Mouse (Mus musculus) erythroblast, embryonic 14.5 days (primary cell): ENCODE data around the gene Maats1. TPM values are rescaled to one million over a fixed set of nuclear protein-coding genes. Genes with fewer than 3 reads are reported as not detected.

ENCODE experiments used
- H3K27me3 ChIP-seq: 2 replicates; pipeline ENCODE4 v1.6.1; 2012; ENCODE audit warnings: inconsistent platforms; ENCODE audit not compliant: control insufficient read depth
- H3K36me3 ChIP-seq: 2 replicates; pipeline ENCODE4 v1.6.1; 2012; ENCODE audit warnings: mild to moderate bottlenecking, inconsistent platforms; ENCODE audit not compliant: control insufficient read depth
- H3K4me1 ChIP-seq: 2 replicates; pipeline ENCODE4 v1.6.1; 2012; ENCODE audit warnings: inconsistent platforms; ENCODE audit not compliant: control insufficient read depth
- H3K4me3 ChIP-seq: replicated peaks from 2 replicates; pipeline ENCODE3; 2012; ENCODE audit warnings: moderate library complexity, mild to moderate bottlenecking, inconsistent platforms
- H3K9me3 ChIP-seq: 2 replicates; pipeline ENCODE4 v1.6.1; 2012; ENCODE audit warnings: low read length, inconsistent platforms, mixed read lengths; ENCODE audit not compliant: control insufficient read depth
- GATA1 ChIP-seq: IDR thresholded peaks from 2 replicates; pipeline ENCODE4 v1.6.1; 2012; ENCODE audit warnings: low read length, inconsistent platforms, mixed read lengths
- TAL1 ChIP-seq: IDR thresholded peaks from 3 replicates; pipeline ENCODE4 v1.6.1; 2012; ENCODE audit warnings: low read length, inconsistent platforms, mixed read lengths
- polyA plus RNA-seq: library from polyadenylated mRNA; stranded (reverse); fragments of >175 nt; gene quantifications from 2 replicates; pipeline ENCODE4 v1.2.3, GENCODE M21; 2012

Maats1 gene
- polyA plus RNA-seq, 1 experiment: not detected

GRCm38 (mm10) chr16:38294685-38295348 lies 47.1 kb downstream of the Maats1 start, which contains the start of gene Nr1i2:
TSS of gene Nr1i2 (minus strand) at chr16:38294824.
- TF ChIP-seq TAL1 (no peak), GATA1 (no peak)
- no peaks in the 10 kb centered on the region for H3K9me3 ChIP-seq
- peak within 1 kb of the TSS; percentile 54 for H3K4me3 ChIP-seq
- no peaks in the 10 kb centered on the region for H3K4me1 ChIP-seq
- no peaks in the 10 kb centered on the region for H3K36me3 ChIP-seq
- no peaks in the 10 kb centered on the region for H3K27me3 ChIP-seq

GRCm38 (mm10) chr16:38290151-38290550 lies 51.8 kb downstream of the Maats1 start:
- H3K4me3 ChIP-seq: no peak overlapping the region
- no peak for TF ChIP-seq TAL1
- TF ChIP-seq GATA1: no peak
- no peaks in the 10 kb centered on the region for H3K4me1 ChIP-seq
- no peaks in the 10 kb centered on the region for H3K9me3 ChIP-seq
- no peaks in the 10 kb centered on the region for H3K27me3 ChIP-seq
- no peaks in the 10 kb centered on the region; the same call in 1 of the 2 replicates for H3K36me3 ChIP-seq

GRCm38 (mm10) chr16:38288851-38289250 lies 53.1 kb downstream of the Maats1 start:
- Histone ChIP-seq H3K4me1 (no peaks in the 10 kb centered on the region), H3K27me3 (no peaks in the 10 kb centered on the region), H3K9me3 (no peaks in the 10 kb centered on the region), H3K4me3 (no peak overlapping the region), H3K36me3 (no peaks in the 10 kb centered on the region; the same call in 1 of the 2 replicates)
- no peak for TF ChIP-seq TAL1
- TF ChIP-seq GATA1: no peak

GRCm38 (mm10) chr16:38287762-38288161 lies 54.2 kb downstream of the Maats1 start:
- no peaks in the 10 kb centered on the region for H3K27me3 ChIP-seq

GRCm38 (mm10) chr16:38287357-38287756 lies 54.6 kb downstream of the Maats1 start:
- H3K9me3 ChIP-seq: no peaks in the 10 kb centered on the region
- H3K36me3 ChIP-seq: no peaks in the 10 kb centered on the region; the same call in 1 of the 2 replicates
- TF ChIP-seq TAL1 (no peak), GATA1 (no peak)
- no peaks in the 10 kb centered on the region for H3K4me1 ChIP-seq
- H3K27me3 ChIP-seq: no peaks in the 10 kb centered on the region
- no peak overlapping the region for H3K4me3 ChIP-seq

More at GRCm38 (mm10) chr16:38287762-38288161, 54.2 kb downstream of the Maats1 start:
- no peaks in the 10 kb centered on the region; the same call in 1 of the 2 replicates for H3K36me3 ChIP-seq
- TF ChIP-seq GATA1 (no peak), TAL1 (no peak)
- H3K9me3 ChIP-seq: no peaks in the 10 kb centered on the region
- no peak overlapping the region for H3K4me3 ChIP-seq
- no peaks in the 10 kb centered on the region for H3K4me1 ChIP-seq

- H3K4me3 ChIP-seq: no peak overlapping the region
- TF ChIP-seq TAL1 (no peak), GATA1 (no peak)
- no peaks in the 10 kb centered on the region; the same call in 1 of the 2 replicates for H3K36me3 ChIP-seq
- no peaks in the 10 kb centered on the region for H3K4me1 ChIP-seq
- no peaks in the 10 kb centered on the region for H3K27me3 ChIP-seq
- H3K9me3 ChIP-seq: no peaks in the 10 kb centered on the region
Measured at GRCm38 (mm10) chr16:38286541-38286940, 55.4 kb downstream of the Maats1 start.

GRCm38 (mm10) chr16:38285801-38286200 lies 56.1 kb downstream of the Maats1 start:
- no peaks in the 10 kb centered on the region for H3K9me3 ChIP-seq
- H3K4me1 ChIP-seq: no peaks in the 10 kb centered on the region
- H3K36me3 ChIP-seq: no peaks in the 10 kb centered on the region; the same call in 1 of the 2 replicates
- H3K27me3 ChIP-seq: no peaks in the 10 kb centered on the region
- TF ChIP-seq GATA1: no peak
- no peak for TF ChIP-seq TAL1
- no peak overlapping the region for H3K4me3 ChIP-seq

- TF ChIP-seq TAL1: no peak
- TF ChIP-seq GATA1: no peak
- no peaks in the 10 kb centered on the region; the same call in 1 of the 2 replicates for H3K36me3 ChIP-seq
- H3K4me3 ChIP-seq: no peak overlapping the region
- no peaks in the 10 kb centered on the region for H3K27me3 ChIP-seq
- no peaks in the 10 kb centered on the region for H3K4me1 ChIP-seq
- H3K9me3 ChIP-seq: no peaks in the 10 kb centered on the region
Measured at GRCm38 (mm10) chr16:38283300-38283699, 58.6 kb downstream of the Maats1 start.

GRCm38 (mm10) chr16:38282559-38283160 lies 59.3 kb downstream of the Maats1 start:
- Histone ChIP-seq H3K27me3 (no peaks in the 10 kb centered on the region), H3K4me3 (no peak overlapping the region)
- no peak for TF ChIP-seq TAL1
- TF ChIP-seq GATA1: no peak

More at GRCm38 (mm10) chr16:38282559-38283160, 59.3 kb downstream of the Maats1 start:
- Histone ChIP-seq H3K9me3 (no peaks in the 10 kb centered on the region), H3K36me3 (no peaks in the 10 kb centered on the region; the same call in 1 of the 2 replicates), H3K4me1 (no peaks in the 10 kb centered on the region)
